Mouse (Mus musculus) intestine, embryonic 15.5 days (tissue): ENCODE measurements around the gene A630089N07Rik. TPM values are rescaled to one million over a fixed set of nuclear protein-coding genes. Genes with fewer than 3 reads are reported as not detected.
A peak's percentile ranks its signal among the peaks of the same experiment; 100 is the strongest.
"Not testable (repeated sequence)": the region's sequence is repeated elsewhere in the genome, so short reads cannot be mapped to it uniquely, and the experiment has no call there.

ENCODE experiments used
- ATAC-seq: fragments of 200-750 bp; cut with Nextera tagmentation; 2 replicates; pipeline ENCODE4 v1.8.0; 2017; ENCODE audit warnings: moderate TSS enrichment, moderate library complexity
- H3K27ac ChIP-seq: fragments of 300-500 bp; sonication (generic); 2 replicates; pipeline ENCODE4 v1.5.1; 2015; ENCODE audit warnings: mild to moderate bottlenecking, inconsistent platforms
- H3K27me3 ChIP-seq: fragments of 300-500 bp; sonication (generic); replicated peaks from 2 replicates; pipeline ENCODE4 v1.6.1; 2015; ENCODE audit warnings: inconsistent platforms
- H3K36me3 ChIP-seq: fragments of 300-500 bp; sonication (generic); 2 replicates; pipeline ENCODE4 v1.6.1; 2015; ENCODE audit warnings: inconsistent platforms
- H3K4me1 ChIP-seq: fragments of 300-500 bp; sonication (generic); replicated peaks from 2 replicates; pipeline ENCODE4 v1.6.1; 2015; ENCODE audit warnings: inconsistent platforms
- H3K4me2 ChIP-seq: fragments of 300-500 bp; sonication (generic); replicated peaks from 2 replicates; pipeline ENCODE4 v1.6.1; 2015; ENCODE audit warnings: mild to moderate bottlenecking, inconsistent platforms
- H3K4me3 ChIP-seq: fragments of 300-500 bp; sonication (generic); replicated peaks from 2 replicates; pipeline ENCODE4 v1.5.1; 2015; ENCODE audit warnings: inconsistent platforms
- H3K9ac ChIP-seq: fragments of 300-500 bp; sonication (generic); 2 replicates; pipeline ENCODE4 v1.6.1; 2015; ENCODE audit warnings: inconsistent platforms
- H3K9me3 ChIP-seq: fragments of 300-500 bp; sonication (generic); 2 replicates; pipeline ENCODE4 v1.6.1; 2016; ENCODE audit warnings: inconsistent platforms
- WGBS: fragments of 180-500 bp; shearing (Covaris S2); methylation state at CpG from one replicate; pipeline ENCODE4 v1.1.7; 2015; 5-methylcytosine and 5-hydroxymethylcytosine counted together
- polyA plus RNA-seq: library from polyadenylated mRNA; unstranded; fragments of >200 nt; fragmentation: Nextera tagmentation; extraction: Ambion mirVana; gene quantifications from 2 replicates; pipeline ENCODE4 v1.2.1, GENCODE M21; 2015

Gene A630089N07Rik
- 15.8 and 17.0 TPM in 2 replicates for polyA plus RNA-seq

DNA sequence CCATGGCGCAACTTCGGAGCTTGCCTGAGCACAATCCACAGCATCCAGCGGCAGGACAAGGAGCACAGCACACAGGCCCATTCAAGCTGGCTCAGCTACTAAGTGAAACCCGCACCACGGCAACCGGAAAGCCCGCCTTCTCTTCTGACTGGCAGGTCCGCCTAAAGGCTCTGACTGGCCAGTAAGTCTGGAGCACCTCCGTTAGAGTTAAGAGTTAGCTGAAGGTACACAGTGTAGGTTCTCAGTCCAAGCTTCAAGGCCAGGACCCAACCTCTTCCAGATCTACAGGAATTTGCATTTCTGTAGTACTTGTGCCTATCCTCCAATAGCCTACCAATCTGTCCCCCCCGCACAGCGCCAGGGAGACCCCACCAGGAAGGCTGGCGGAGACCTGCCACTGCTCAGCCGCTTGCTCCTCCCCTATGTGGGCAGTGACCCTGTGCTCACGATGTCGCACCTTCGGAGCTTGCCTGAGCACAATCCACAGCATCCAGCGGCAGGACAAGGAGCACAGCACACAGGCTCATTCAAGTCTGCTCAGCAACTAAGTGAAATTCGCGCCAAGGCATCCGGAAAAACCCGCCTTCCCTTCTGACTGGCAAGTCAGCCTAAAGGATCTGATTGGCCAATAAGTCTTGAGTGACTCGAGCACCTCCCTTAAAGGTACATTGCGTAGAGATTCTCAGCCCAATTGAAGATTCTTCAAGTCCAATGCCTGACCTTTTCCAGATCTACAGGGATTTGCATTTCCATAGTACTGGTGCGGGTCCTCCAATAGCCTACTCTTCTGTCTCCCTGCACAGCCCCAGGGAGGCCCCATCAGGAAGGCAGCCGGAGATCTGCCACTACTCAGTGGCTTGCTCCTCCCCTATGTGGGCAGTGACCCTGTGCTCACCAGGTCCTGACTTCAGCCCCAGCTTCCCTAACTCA, at the start of gene A630089N07Rik:
Gene A630089N07Rik (minus strand): TSS at position 562 of the 930 bp plus-strand sequence.
- Histone ChIP-seq H3K27ac (peak within 1 kb of the TSS; percentile 84), H3K4me2 (peak within 1 kb of the TSS; percentile 76), H3K4me3 (peak within 1 kb of the TSS; percentile 78), H3K9ac (peak within 1 kb of the TSS; percentile 62)
- not testable (repeated sequence) for H3K9me3 ChIP-seq, H3K4me1 ChIP-seq, H3K36me3 ChIP-seq, H3K27me3 ChIP-seq
- peak; percentile 98 for ATAC-seq
- under 1% methylated on average over 25 of the region's 25 CpGs for WGBS

GRCm38 (mm10) chr16:98107109-98107508, 24.9 kb upstream of the A630089N07Rik start:
- ATAC-seq, result no peak
- 0 out of 2 replicates have a peak, but pooled peaks cover 3% of the 10 kb centered on the region for H3K9me3 ChIP-seq
- H3K4me3 ChIP-seq, result no peak overlapping the region
- no peaks in the 10 kb centered on the region for H3K36me3 ChIP-seq
- no peaks in the 10 kb centered on the region for H3K27me3 ChIP-seq
- no peak overlapping the region for H3K4me2 ChIP-seq
- H3K27ac ChIP-seq, result no peak overlapping the region
- H3K9ac ChIP-seq, result no peak overlapping the region
- no peaks in the 10 kb centered on the region for H3K4me1 ChIP-seq
- whole genome bisulfite sequencing, result 98% methylated on average over 11 of the region's 11 CpGs

DNA sequence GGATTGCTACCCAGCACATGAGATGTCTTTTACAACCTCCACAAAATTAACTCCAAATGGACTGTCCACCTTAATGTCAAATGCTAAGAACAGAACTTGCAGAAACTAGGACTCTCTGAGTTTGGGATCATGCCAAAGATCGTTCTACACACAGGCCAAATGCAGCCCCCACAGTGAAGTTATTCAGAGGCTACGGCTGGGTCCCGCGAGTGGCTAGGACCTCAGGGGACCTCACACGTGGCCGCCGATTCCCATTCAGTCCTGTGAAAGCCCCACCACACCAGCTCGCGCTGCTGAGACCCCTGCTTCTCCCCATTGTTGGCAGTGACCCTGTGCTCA, 731 bp downstream of the A630089N07Rik start:
- 0% methylated on average over 9 of the region's 9 CpGs for WGBS
- not testable (repeated sequence) for H3K27me3 ChIP-seq, H3K9me3 ChIP-seq, H3K36me3 ChIP-seq, H3K4me1 ChIP-seq
- Histone ChIP-seq H3K9ac (peak overlapping the region; percentile 62), H3K4me2 (peak overlapping the region; percentile 76), H3K27ac (peak overlapping the region; percentile 84), H3K4me3 (peak overlapping the region; percentile 78)
- peak; percentile 32 for ATAC-seq

DNA sequence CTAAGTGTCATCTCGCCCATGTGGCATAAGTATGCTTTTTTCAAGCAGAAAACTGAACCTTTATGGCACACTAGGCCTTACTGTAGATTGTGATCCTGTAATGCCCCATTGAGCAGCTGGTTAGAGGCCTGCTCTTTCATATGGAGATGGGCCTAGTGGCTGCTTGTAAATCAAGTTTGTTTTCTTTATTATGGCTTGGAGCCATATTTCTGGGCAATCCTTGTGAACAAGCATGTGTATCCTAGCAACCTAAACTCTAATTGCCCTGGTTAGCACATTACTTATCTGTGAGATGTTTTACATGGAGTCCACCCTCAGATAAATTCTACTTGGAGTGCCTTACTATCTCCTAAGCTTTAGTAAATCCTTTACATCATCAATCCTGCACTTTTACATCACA, 1.1 kb downstream of the A630089N07Rik start:
- H3K4me3 ChIP-seq, result peak overlapping the region; percentile 78
- not testable (repeated sequence) for H3K27me3 ChIP-seq, H3K36me3 ChIP-seq, H3K4me1 ChIP-seq, H3K27ac ChIP-seq, ATAC-seq, H3K9me3 ChIP-seq
- peak overlapping the region; percentile 76 for H3K4me2 ChIP-seq
- 87% methylated on average over 1 of the region's 1 CpGs for WGBS
- H3K9ac ChIP-seq, result peak overlapping the region; percentile 62; the same call in 1 of the 2 replicates

DNA sequence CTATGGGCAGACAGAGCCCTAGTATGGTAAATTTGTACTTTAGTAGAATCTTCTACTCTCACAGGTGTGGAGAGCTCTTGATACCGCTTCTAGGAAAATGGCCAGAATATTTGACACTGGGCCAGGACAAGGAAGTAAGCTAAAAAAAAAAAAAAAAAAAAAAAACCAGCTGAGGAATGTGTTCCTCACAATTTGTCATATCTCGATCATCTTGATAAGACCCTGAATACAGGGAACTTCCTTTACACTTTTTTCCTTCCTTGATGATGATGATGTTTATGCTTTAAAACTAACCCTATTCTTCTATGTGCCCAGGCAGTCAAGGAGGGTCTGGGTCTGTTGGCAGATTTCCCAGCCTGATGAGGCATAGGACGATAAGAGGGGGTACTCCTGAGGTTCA, 2.9 kb downstream of the A630089N07Rik start:
- H3K4me3 ChIP-seq, H3K4me2 ChIP-seq, H3K27me3 ChIP-seq, H3K36me3 ChIP-seq, H3K9ac ChIP-seq, H3K9me3 ChIP-seq, H3K27ac ChIP-seq, H3K4me1 ChIP-seq, ATAC-seq: not testable (repeated sequence)
- 91% methylated on average over 3 of the region's 3 CpGs for WGBS

GRCm38 (mm10) chr16:98041676-98042075, 40.6 kb downstream of the A630089N07Rik start:
- WGBS, result 77% methylated on average over 2 of the region's 2 CpGs
- Histone ChIP-seq H3K27ac (no peak overlapping the region), H3K9ac (no peak overlapping the region), H3K36me3 (no peaks in the 10 kb centered on the region), H3K4me1 (no peaks in the 10 kb centered on the region), H3K9me3 (no peaks in the 10 kb centered on the region), H3K27me3 (no peaks in the 10 kb centered on the region), H3K4me3 (no peak overlapping the region), H3K4me2 (no peak overlapping the region)
- ATAC-seq, result no peak

DNA sequence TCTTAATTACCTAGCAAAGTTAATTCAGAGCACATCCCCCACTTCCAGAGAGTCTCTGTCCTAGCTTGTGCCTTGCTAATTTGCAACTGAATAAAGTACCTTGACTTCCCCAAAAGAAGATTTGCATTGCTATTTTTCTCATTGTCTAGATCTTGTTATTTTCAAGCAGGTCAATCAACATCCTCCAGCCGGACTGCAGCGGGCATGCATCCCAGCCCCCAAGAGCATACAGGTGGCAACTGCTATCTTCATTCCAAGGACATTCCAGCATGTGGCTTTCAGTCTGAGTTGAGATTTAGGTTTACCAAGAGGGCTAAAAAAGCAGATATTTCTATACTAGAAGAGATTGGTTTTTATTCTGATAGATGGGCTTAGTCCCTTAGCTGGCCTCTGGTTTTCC, 47.3 kb downstream of the A630089N07Rik start:
- H3K9ac ChIP-seq, H3K36me3 ChIP-seq, H3K4me2 ChIP-seq, H3K27me3 ChIP-seq, H3K9me3 ChIP-seq, H3K4me3 ChIP-seq, H3K4me1 ChIP-seq, H3K27ac ChIP-seq, ATAC-seq: not testable (repeated sequence)
- 94% methylated on average over 2 of the region's 2 CpGs for WGBS

- not testable (repeated sequence) for H3K4me3 ChIP-seq, H3K4me1 ChIP-seq, ATAC-seq, H3K9me3 ChIP-seq, H3K27ac ChIP-seq, H3K4me2 ChIP-seq, H3K27me3 ChIP-seq, H3K36me3 ChIP-seq, H3K9ac ChIP-seq
- WGBS, result 85% methylated on average over 8 of the region's 8 CpGs
Measured at GRCm38 (mm10) chr16:98026186-98026585, 56.1 kb downstream of the A630089N07Rik start.

DNA sequence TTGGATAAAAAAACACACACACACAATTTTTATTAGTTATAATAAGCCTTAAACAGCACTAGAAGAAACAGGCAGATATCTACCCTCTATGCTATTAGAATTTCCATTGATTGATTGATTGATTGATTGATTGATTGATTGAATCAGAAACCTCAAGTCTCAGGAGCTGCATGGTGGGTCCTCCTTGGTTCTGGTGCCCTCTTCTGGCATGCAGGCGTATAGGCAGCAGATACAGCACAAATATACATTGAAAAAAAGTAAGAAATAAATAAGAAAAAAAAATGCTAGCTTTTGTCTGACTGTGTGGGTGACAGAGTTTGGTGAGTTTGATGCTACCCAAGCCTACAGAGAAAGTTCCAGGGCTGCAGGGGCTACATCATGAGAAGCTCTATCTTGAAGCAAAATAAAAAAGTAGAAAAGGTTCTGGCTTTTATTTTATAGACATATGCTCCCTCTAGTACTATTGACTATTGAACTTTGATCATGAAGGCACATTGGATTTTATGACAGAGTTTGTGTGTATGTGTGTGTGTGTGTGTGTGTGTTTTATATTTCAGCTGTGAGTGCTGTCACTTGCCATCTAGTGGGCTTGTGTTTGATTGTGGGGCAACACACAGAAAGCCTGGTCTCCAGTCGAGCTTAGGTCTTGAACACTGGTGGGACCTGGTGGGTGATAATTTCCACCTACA, 59.4 kb downstream of the A630089N07Rik start:
- Histone ChIP-seq H3K9me3 (no peaks in the 10 kb centered on the region), H3K9ac (no peak overlapping the region), H3K4me2 (no peak overlapping the region), H3K27ac (no peak overlapping the region), H3K4me1 (no peaks in the 10 kb centered on the region), H3K27me3 (no peaks in the 10 kb centered on the region), H3K4me3 (no peak overlapping the region), H3K36me3 (peaks cover 3% of the 10 kb centered on the region; the same call in 1 of the 2 replicates)
- WGBS, result 76% methylated on average over 2 of the region's 2 CpGs
- no peak for ATAC-seq

DNA sequence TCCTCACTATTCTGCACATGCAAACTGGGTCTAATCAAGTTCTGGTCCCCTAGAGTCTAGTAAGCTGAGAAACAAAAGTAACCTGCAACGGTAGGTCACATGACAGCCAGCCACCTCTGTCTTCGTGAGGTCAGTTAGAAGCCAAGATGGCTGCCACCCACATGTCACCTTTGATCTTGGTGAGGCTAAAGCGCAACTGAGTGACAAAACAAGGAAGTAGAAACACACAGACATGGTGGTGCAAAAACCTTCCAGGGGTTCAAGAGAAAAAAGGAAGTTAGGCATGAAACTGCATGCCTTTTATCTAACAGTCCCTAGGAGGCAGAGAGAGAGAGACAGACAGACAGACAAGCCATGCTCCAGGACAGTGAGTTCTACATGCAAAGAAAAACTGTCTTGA, 60.2 kb downstream of the A630089N07Rik start:
- no peaks in the 10 kb centered on the region for H3K27me3 ChIP-seq
- H3K36me3 ChIP-seq, result peaks cover 3% of the 10 kb centered on the region; the same call in 1 of the 2 replicates
- H3K4me3 ChIP-seq, result no peak overlapping the region
- H3K9me3 ChIP-seq, result no peaks in the 10 kb centered on the region
- 89% methylated on average over 3 of the region's 3 CpGs for WGBS
- no peak overlapping the region for H3K27ac ChIP-seq
- no peak for ATAC-seq
- no peaks in the 10 kb centered on the region for H3K4me1 ChIP-seq
- no peak overlapping the region for H3K9ac ChIP-seq
- no peak overlapping the region for H3K4me2 ChIP-seq

DNA sequence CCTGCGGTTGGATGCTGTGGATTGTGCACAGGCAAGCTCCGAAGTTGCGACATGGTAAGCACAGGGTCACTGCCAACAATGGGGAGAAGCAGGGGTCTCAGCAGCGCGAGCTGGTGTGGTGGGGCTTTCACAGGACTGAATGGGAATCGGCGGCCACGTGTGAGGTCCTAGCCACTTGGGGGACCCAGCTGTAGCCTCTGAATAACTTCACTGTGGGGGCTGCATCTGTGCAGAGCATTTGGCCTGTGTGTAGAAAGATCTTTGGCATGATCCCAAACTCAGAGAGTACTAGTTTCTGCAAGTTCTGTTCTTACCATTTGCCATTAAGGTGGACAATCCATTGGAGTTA, 84.9 kb downstream of the A630089N07Rik start:
- peak; percentile 56 for ATAC-seq
- H3K4me3 ChIP-seq, result peak overlapping the region; percentile 57
- not testable (repeated sequence) for H3K9me3 ChIP-seq, H3K4me1 ChIP-seq, H3K27me3 ChIP-seq
- peak overlapping the region; percentile 70 for H3K4me2 ChIP-seq
- H3K9ac ChIP-seq, result peak overlapping the region; percentile 40
- H3K27ac ChIP-seq, result peak overlapping the region; percentile 93
- 0% methylated on average over 8 of the region's 8 CpGs for WGBS
- peaks cover 10% of the 10 kb centered on the region; the same call in 1 of the 2 replicates for H3K36me3 ChIP-seq

GRCm38 (mm10) chr16:97996616-97997382, 85.5 kb downstream of the A630089N07Rik start, which contains the start of gene B230307C23Rik:
B230307C23Rik (plus strand) TSS chr16:97997315.
- Histone ChIP-seq H3K4me1 (peaks cover 6% of the 10 kb centered on the region; the same call in 1 of the 2 replicates), H3K4me3 (peak within 1 kb of the TSS; percentile 57), H3K9ac (peak within 1 kb of the TSS; percentile 56), H3K27me3 (no peaks in the 10 kb centered on the region), H3K9me3 (0 out of 2 replicates have a peak, but pooled peaks cover 7% of the 10 kb centered on the region), H3K4me2 (peak within 1 kb of the TSS; percentile 70), H3K27ac (peak within 1 kb of the TSS; percentile 93), H3K36me3 (0 out of 2 replicates have a peak, but pooled peaks cover 7% of the 10 kb centered on the region)
- ATAC-seq, result peak; percentile 99
- WGBS, result 2% methylated on average over 22 of the region's 22 CpGs
